Mouse (Mus musculus): ENCODE data around the gene Myo1e. TPM values are rescaled to one million over a fixed set of nuclear protein-coding genes. Genes with fewer than 3 reads are reported as not detected.

The Myo1e gene
- polyA plus RNA-seq, 1 experiment: 4.9 TPM

- 83% methylated on average over 8 of the region's 8 CpGs for WGBS
- no peak overlapping the region for H3K4me3 ChIP-seq (replicated peaks; ENCODE audit: control insufficient read depth, low read depth, low read length)
- no peak overlapping the region; the same call in 1 of the 2 replicates for H3K27ac ChIP-seq (ENCODE audit: control insufficient read depth, insufficient read depth, low read depth, low read length, poor library complexity)
- no peaks in the 10 kb centered on the region for H3K4me1 ChIP-seq (ENCODE audit: control insufficient read depth, insufficient read depth, low read length)
- TF ChIP-seq POLR2A (IDR thresholded peaks at IDR 0.05; ENCODE audit: borderline replicate concordance, control insufficient read depth, low read depth, low read length) (no peak), CTCF (IDR thresholded peaks at IDR 0.05; ENCODE audit: control insufficient read depth, insufficient read depth, low read length) (no peak)
Measured at GRCm38 (mm10) chr9:70229823-70230222, 22.7 kb downstream of the Myo1e start.

- Histone ChIP-seq H3K27ac (ENCODE audit: control insufficient read depth, insufficient read depth, low read depth, low read length, poor library complexity) (no peak overlapping the region), H3K4me3 (replicated peaks; ENCODE audit: control insufficient read depth, low read depth, low read length) (no peak overlapping the region), H3K4me1 (ENCODE audit: control insufficient read depth, insufficient read depth, low read length) (no peaks in the 10 kb centered on the region; the same call in 1 of the 2 replicates)
- WGBS: 65% methylated on average over 10 of the region's 10 CpGs
- no peak for TF ChIP-seq POLR2A (IDR thresholded peaks at IDR 0.05; ENCODE audit: borderline replicate concordance, control insufficient read depth, low read depth, low read length)
- TF ChIP-seq CTCF (IDR thresholded peaks at IDR 0.05; ENCODE audit: control insufficient read depth, insufficient read depth, low read length): no peak
Measured at GRCm38 (mm10) chr9:70232044-70233010, 25.2 kb downstream of the Myo1e start.

- TF ChIP-seq CTCF (IDR thresholded peaks at IDR 0.05; ENCODE audit: control insufficient read depth, insufficient read depth, low read length): no peak
- no peak for TF ChIP-seq POLR2A (IDR thresholded peaks at IDR 0.05; ENCODE audit: borderline replicate concordance, control insufficient read depth, low read depth, low read length)
- H3K27ac ChIP-seq (ENCODE audit: control insufficient read depth, insufficient read depth, low read depth, low read length, poor library complexity): no peak overlapping the region; the same call in 1 of the 2 replicates
- H3K4me3 ChIP-seq (replicated peaks; ENCODE audit: control insufficient read depth, low read depth, low read length): no peak overlapping the region
- 8% methylated on average over 3 of the region's 3 CpGs for WGBS
- peaks cover 4% of the 10 kb centered on the region for H3K4me1 ChIP-seq (ENCODE audit: control insufficient read depth, insufficient read depth, low read length)
Measured at GRCm38 (mm10) chr9:70237136-70237535, 30.0 kb downstream of the Myo1e start.

GRCm38 (mm10) chr9:70237561-70237960 lies 30.4 kb downstream of the Myo1e start:
- 17% methylated on average over 2 of the region's 2 CpGs for WGBS
- Histone ChIP-seq H3K27ac (ENCODE audit: control insufficient read depth, insufficient read depth, low read depth, low read length, poor library complexity) (no peak overlapping the region), H3K4me1 (ENCODE audit: control insufficient read depth, insufficient read depth, low read length) (peaks cover 4% of the 10 kb centered on the region), H3K4me3 (replicated peaks; ENCODE audit: control insufficient read depth, low read depth, low read length) (no peak overlapping the region)
- no peak for TF ChIP-seq CTCF (IDR thresholded peaks at IDR 0.05; ENCODE audit: control insufficient read depth, insufficient read depth, low read length)
- no peak for TF ChIP-seq POLR2A (IDR thresholded peaks at IDR 0.05; ENCODE audit: borderline replicate concordance, control insufficient read depth, low read depth, low read length)

GRCm38 (mm10) chr9:70238391-70238790 lies 31.2 kb downstream of the Myo1e start:
- H3K4me1 ChIP-seq (ENCODE audit: control insufficient read depth, insufficient read depth, low read length): peaks cover 4% of the 10 kb centered on the region
- 78% methylated on average over 6 of the region's 6 CpGs for WGBS
- no peak for TF ChIP-seq CTCF (IDR thresholded peaks at IDR 0.05; ENCODE audit: control insufficient read depth, insufficient read depth, low read length)
- no peak for TF ChIP-seq POLR2A (IDR thresholded peaks at IDR 0.05; ENCODE audit: borderline replicate concordance, control insufficient read depth, low read depth, low read length)
- no peak overlapping the region for H3K4me3 ChIP-seq (replicated peaks; ENCODE audit: control insufficient read depth, low read depth, low read length)
- no peak overlapping the region for H3K27ac ChIP-seq (ENCODE audit: control insufficient read depth, insufficient read depth, low read depth, low read length, poor library complexity)

- Histone ChIP-seq H3K4me1 (ENCODE audit: control insufficient read depth, insufficient read depth, low read length) (peaks cover 4% of the 10 kb centered on the region), H3K4me3 (replicated peaks; ENCODE audit: control insufficient read depth, low read depth, low read length) (no peak overlapping the region), H3K27ac (ENCODE audit: control insufficient read depth, insufficient read depth, low read depth, low read length, poor library complexity) (no peak overlapping the region)
- TF ChIP-seq POLR2A (IDR thresholded peaks at IDR 0.05; ENCODE audit: borderline replicate concordance, control insufficient read depth, low read depth, low read length) (no peak), CTCF (IDR thresholded peaks at IDR 0.05; ENCODE audit: control insufficient read depth, insufficient read depth, low read length) (no peak)
- WGBS: 54% methylated on average over 3 of the region's 3 CpGs
Measured at GRCm38 (mm10) chr9:70239229-70239628, 32.1 kb downstream of the Myo1e start.

- WGBS: 84% methylated on average over 16 of the region's 16 CpGs
- Histone ChIP-seq H3K4me1 (ENCODE audit: control insufficient read depth, insufficient read depth, low read length) (peaks cover 4% of the 10 kb centered on the region), H3K27ac (ENCODE audit: control insufficient read depth, insufficient read depth, low read depth, low read length, poor library complexity) (no peak overlapping the region), H3K4me3 (replicated peaks; ENCODE audit: control insufficient read depth, low read depth, low read length) (no peak overlapping the region)
- no peak for TF ChIP-seq POLR2A (IDR thresholded peaks at IDR 0.05; ENCODE audit: borderline replicate concordance, control insufficient read depth, low read depth, low read length)
- TF ChIP-seq CTCF (IDR thresholded peaks at IDR 0.05; ENCODE audit: control insufficient read depth, insufficient read depth, low read length): no peak
Measured at GRCm38 (mm10) chr9:70240703-70241410, 33.7 kb downstream of the Myo1e start.

- Histone ChIP-seq H3K27ac (ENCODE audit: control insufficient read depth, insufficient read depth, low read depth, low read length, poor library complexity) (no peak overlapping the region), H3K4me3 (replicated peaks; ENCODE audit: control insufficient read depth, low read depth, low read length) (no peak overlapping the region), H3K4me1 (ENCODE audit: control insufficient read depth, insufficient read depth, low read length) (peaks cover 4% of the 10 kb centered on the region)
- TF ChIP-seq CTCF (IDR thresholded peaks at IDR 0.05; ENCODE audit: control insufficient read depth, insufficient read depth, low read length): no peak
- 61% methylated on average over 8 of the region's 8 CpGs for WGBS
Measured at GRCm38 (mm10) chr9:70241411-70241961, 34.3 kb downstream of the Myo1e start.
